Mouse (Mus musculus) heart, postnatal 0 days (tissue): ENCODE results near the gene Phlda1. TPM values are rescaled to one million over a fixed set of nuclear protein-coding genes. Genes with fewer than 3 reads are reported as not detected.
"Not testable (repeated sequence)": the region's sequence is repeated elsewhere in the genome, so short reads cannot be mapped to it uniquely, and the experiment has no call there.

Experiments
- ATAC-seq: fragments of 200-750 bp; cut with Nextera tagmentation; 2 replicates; pipeline ENCODE4 v1.8.0; 2017; ENCODE audit warnings: low read depth, moderate number of reproducible peaks, moderate library complexity; ENCODE audit not compliant: insufficient read depth
- DNase-seq: peaks from one replicate; pipeline ENCODE4 v3.0.0-alpha.2; 2016; ENCODE audit warnings: low spot score
- H3K27ac ChIP-seq: fragments of 300-500 bp; sonication (generic); 2 replicates; pipeline ENCODE4 v1.5.1; 2014; ENCODE audit warnings: low read depth, mild to moderate bottlenecking
- H3K27me3 ChIP-seq: fragments of 300-500 bp; sonication (generic); 2 replicates; pipeline ENCODE4 v1.6.1; 2014; ENCODE audit warnings: low read length, mixed read lengths; ENCODE audit not compliant: control insufficient read depth, insufficient read depth
- H3K36me3 ChIP-seq: fragments of 300-500 bp; sonication (generic); replicated peaks from 2 replicates; pipeline ENCODE4 v1.6.1; 2014; ENCODE audit warnings: low read length, mixed read lengths; ENCODE audit not compliant: control insufficient read depth, insufficient read depth
- H3K4me1 ChIP-seq: fragments of 300-500 bp; sonication (generic); 2 replicates; pipeline ENCODE4 v1.6.1; 2014; ENCODE audit warnings: antibody characterized with exemption; ENCODE audit not compliant: control insufficient read depth, insufficient read depth
- H3K4me2 ChIP-seq: fragments of 300-500 bp; sonication (generic); 2 replicates; pipeline ENCODE4 v1.6.1; 2014; ENCODE audit warnings: low read depth, mild to moderate bottlenecking, low read length, moderate library complexity
- H3K4me3 ChIP-seq: fragments of 300-500 bp; sonication (generic); 2 replicates; pipeline ENCODE4 v1.5.1; 2014; ENCODE audit warnings: low read depth, low read length
- H3K9ac ChIP-seq: fragments of 300-500 bp; sonication (generic); replicated peaks from 2 replicates; pipeline ENCODE4 v1.6.1; 2014; ENCODE audit warnings: low read depth, low read length, mixed read lengths
- H3K9me3 ChIP-seq: fragments of 300-500 bp; sonication (generic); replicated peaks from 2 replicates; pipeline ENCODE4 v1.6.1; 2016; ENCODE audit warnings: low read length; ENCODE audit not compliant: control insufficient read depth
- CTCF ChIP-seq: IDR thresholded peaks from 2 replicates; pipeline ENCODE4 v1.5.1; 2016; ENCODE audit warnings: antibody characterized with exemption, control low read depth, low read depth
- EP300 ChIP-seq: IDR thresholded peaks from 2 replicates; pipeline ENCODE4 v1.6.1; 2016; ENCODE audit warnings: antibody characterized with exemption, low read depth
- WGBS: fragments of 180-500 bp; shearing (Covaris S2); extraction: QIAGEN DNeasy Blood & Tissue Kit; methylation state at CpG from one replicate; pipeline ENCODE4 v1.1.7; 2014; 5-methylcytosine and 5-hydroxymethylcytosine counted together
- polyA plus RNA-seq: library from polyadenylated mRNA; unstranded; fragments of >200 nt; fragmentation: Nextera tagmentation; extraction: Ambion mirVana; gene quantifications from 2 replicates; pipeline ENCODE4 v1.2.1, GENCODE M21; 2015
- total RNA-seq: library from RNA; depleted of rRNA; stranded (reverse); fragments of >200 nt; gene quantifications from 2 replicates; pipeline ENCODE4 v1.2.3, GENCODE M21; 2014; ENCODE audit warnings: low replicate concordance

The Phlda1 gene
- total and polyA plus RNA-seq, 2 experiments from 2014 or later: 3.0 to 26.3 TPM

DNA sequence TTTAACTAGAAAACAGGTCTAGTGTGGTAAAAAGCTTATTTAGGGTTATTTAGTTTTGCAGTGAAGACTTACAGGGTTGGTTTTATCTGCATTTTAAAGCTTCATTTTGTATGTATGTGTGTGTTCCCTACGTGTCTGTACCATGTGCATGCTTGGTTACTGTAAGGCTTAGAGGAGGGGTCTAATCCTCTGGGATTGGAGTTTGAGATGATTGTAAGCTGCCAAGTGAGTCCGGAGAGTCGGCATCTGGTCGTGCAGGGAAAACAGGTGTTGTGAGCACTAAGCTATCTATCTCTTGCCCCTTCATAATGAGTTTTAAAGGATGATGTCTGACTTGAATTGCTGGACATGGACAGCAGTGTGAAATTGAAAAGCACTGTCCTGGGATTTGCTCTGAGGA lies 29.8 kb upstream of the Phlda1 start:
- Histone ChIP-seq H3K4me3 (no peak overlapping the region), H3K4me1 (peaks cover 9% of the 10 kb centered on the region), H3K9ac (no peak overlapping the region), H3K27me3 (no peaks in the 10 kb centered on the region), H3K4me2 (no peak overlapping the region), H3K9me3 (no peaks in the 10 kb centered on the region), H3K27ac (no peak overlapping the region), H3K36me3 (0 out of 2 replicates have a peak, but pooled peaks cover 1% of the 10 kb centered on the region)
- no peak for ATAC-seq
- 44% methylated on average over 4 of the region's 4 CpGs for WGBS
- TF ChIP-seq CTCF (no peak), EP300 (no peak)
- DNase-seq: no peak

DNA sequence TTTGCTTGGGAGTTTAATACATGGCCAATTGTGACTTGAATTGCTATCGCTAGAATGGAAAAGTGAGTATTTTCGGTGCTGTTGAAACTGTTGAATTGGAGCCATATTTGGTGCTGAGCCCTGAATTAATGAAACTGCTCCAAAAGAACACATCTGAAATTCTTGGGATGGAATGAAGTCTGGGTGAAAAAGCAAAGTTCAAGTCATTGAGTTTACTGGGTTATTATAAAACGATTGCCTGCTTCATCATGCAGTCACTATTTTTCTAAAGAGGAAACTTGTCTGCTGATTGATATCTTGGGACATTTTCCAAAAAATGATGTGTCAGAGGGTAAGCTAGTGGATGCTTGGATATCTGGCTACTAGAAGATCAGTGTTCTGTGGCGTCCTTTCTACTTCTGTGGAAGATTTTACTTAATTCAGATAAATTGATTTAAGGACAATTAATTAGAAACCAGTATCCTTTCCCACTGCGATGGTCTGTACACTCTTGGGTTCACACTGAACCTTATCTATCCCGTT lies 29.0 kb upstream of the Phlda1 start:
- Histone ChIP-seq H3K27me3 (no peaks in the 10 kb centered on the region), H3K9ac (no peak overlapping the region), H3K4me2 (no peak overlapping the region), H3K9me3 (no peaks in the 10 kb centered on the region), H3K27ac (no peak overlapping the region), H3K36me3 (0 out of 2 replicates have a peak, but pooled peaks cover 7% of the 10 kb centered on the region), H3K4me1 (peaks cover 9% of the 10 kb centered on the region), H3K4me3 (no peak overlapping the region)
- DNase-seq (no peak), ATAC-seq (no peak)
- WGBS: 76% methylated on average over 6 of the region's 6 CpGs
- TF ChIP-seq CTCF (no peak), EP300 (no peak)

DNA sequence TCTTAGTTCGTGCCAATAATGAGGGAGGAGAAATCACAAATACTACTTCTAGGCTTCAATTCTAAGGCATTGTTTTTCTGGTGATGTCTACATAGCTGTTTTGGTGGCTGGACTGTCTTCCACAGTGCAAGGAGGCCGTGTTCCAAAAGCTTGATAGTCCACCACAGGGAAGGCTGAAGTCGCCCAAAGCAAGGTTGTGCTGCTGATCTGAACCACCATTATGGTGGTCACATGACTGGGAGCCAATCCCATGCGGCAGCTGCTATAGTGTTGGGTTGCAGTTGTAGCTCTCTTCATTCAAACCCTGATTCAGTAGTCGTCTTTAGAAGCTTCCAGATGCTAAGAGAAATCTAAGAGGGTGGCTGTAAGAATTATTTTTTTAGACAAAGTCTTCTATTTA lies 26.5 kb upstream of the Phlda1 start:
- DNase-seq: no peak
- Histone ChIP-seq H3K9ac (no peak overlapping the region), H3K4me2 (no peak overlapping the region), H3K36me3 (0 out of 2 replicates have a peak, but pooled peaks cover 16% of the 10 kb centered on the region), H3K4me1 (no peaks in the 10 kb centered on the region), H3K27me3 (no peaks in the 10 kb centered on the region), H3K27ac (no peak overlapping the region), H3K9me3 (no peaks in the 10 kb centered on the region), H3K4me3 (no peak overlapping the region)
- TF ChIP-seq EP300 (no peak), CTCF (no peak)
- ATAC-seq: no peak
- WGBS: 85% methylated on average over 5 of the region's 5 CpGs

DNA sequence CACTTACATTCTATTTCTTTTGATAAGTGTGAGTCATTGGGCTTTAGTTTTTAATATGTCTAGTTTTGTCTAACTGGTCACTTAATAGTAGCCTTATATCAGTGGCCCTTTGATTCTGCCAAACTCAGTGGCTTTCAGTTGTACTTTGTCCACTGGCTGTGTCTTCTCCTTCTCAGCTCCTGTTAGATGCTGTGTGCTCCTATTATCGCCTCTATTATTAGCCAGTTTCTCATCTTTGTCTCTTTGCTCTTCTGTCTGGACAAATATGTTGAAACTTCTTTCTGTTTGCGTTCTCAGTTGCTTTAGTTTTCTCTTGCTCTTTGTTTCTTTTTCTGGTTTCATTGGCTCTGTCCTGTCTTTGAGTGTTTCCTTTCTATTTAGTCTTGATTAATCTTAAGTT lies 23.4 kb upstream of the Phlda1 start:
- DNase-seq (no peak), ATAC-seq (no peak)
- Histone ChIP-seq H3K4me2 (no peak overlapping the region), H3K9ac (no peak overlapping the region), H3K9me3 (no peaks in the 10 kb centered on the region), H3K27ac (no peak overlapping the region), H3K4me1 (no peaks in the 10 kb centered on the region), H3K36me3 (peaks cover 36% of the 10 kb centered on the region; the same call in 1 of the 2 replicates), H3K4me3 (no peak overlapping the region), H3K27me3 (no peaks in the 10 kb centered on the region)
- TF ChIP-seq EP300 (no peak), CTCF (no peak)
- WGBS: 83% methylated on average over 2 of the region's 2 CpGs

DNA sequence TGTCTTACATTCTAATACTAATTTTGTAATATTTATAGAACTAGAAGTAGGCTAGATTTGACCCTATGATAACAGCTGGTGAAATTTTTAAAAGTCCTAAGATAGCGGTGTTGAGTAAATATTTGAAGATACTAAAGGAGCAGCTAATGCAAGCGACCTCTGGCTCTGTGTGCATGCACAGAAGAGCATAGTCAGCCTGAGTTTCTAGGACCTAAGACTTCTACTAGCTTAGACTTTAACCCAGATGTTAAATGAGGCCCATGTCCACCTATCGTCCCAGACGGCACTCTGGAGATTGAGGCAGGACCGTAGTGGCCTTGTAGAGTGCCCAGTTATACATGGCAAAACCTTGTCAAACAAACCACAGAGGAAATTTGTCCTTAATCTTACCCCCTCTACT lies 22.0 kb upstream of the Phlda1 start:
- peaks cover 38% of the 10 kb centered on the region; the same call in 1 of the 2 replicates for H3K36me3 ChIP-seq
- H3K9ac ChIP-seq: no peak overlapping the region
- WGBS: 65% methylated on average over 5 of the region's 5 CpGs

DNA sequence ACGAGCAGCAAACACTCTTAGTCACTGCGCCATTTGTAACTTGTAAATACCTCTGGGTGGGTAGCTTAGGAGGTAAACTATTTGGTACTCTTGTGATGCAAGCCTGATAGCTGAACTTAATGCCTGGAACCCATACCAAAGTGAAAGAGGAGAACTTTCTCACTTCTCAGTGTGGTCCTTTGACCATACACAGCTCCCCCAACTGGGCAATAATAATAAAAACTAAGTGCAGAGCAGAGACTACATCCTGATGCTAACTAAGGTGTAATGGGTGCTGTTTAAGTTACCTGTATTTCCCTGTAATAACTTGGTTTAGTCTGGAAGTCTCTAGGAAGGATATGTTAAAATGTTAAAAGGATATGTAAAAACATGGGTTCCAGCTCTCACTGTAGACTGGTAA lies 17.3 kb upstream of the Phlda1 start:
- Histone ChIP-seq H3K9ac (no peak overlapping the region), H3K27ac (no peak overlapping the region), H3K4me3 (no peak overlapping the region), H3K4me2 (no peak overlapping the region), H3K9me3 (no peaks in the 10 kb centered on the region), H3K27me3 (no peaks in the 10 kb centered on the region), H3K36me3 (peaks cover 54% of the 10 kb centered on the region), H3K4me1 (no peaks in the 10 kb centered on the region)
- DNase-seq (no peak), ATAC-seq (no peak)
- TF ChIP-seq CTCF: peak; percentile 22; the same call in 1 of the 2 replicates
- no peak for TF ChIP-seq EP300
- WGBS: 84% methylated on average over 2 of the region's 2 CpGs

More for the DNA sequence above, 22.0 kb upstream of the Phlda1 start:
- no peaks in the 10 kb centered on the region for H3K27me3 ChIP-seq
- no peak overlapping the region for H3K4me3 ChIP-seq
- no peak overlapping the region for H3K4me2 ChIP-seq
- TF ChIP-seq EP300: no peak
- no peak for DNase-seq
- H3K27ac ChIP-seq: no peak overlapping the region
- H3K9me3 ChIP-seq: no peaks in the 10 kb centered on the region
- no peak for ATAC-seq
- no peaks in the 10 kb centered on the region for H3K4me1 ChIP-seq

DNA sequence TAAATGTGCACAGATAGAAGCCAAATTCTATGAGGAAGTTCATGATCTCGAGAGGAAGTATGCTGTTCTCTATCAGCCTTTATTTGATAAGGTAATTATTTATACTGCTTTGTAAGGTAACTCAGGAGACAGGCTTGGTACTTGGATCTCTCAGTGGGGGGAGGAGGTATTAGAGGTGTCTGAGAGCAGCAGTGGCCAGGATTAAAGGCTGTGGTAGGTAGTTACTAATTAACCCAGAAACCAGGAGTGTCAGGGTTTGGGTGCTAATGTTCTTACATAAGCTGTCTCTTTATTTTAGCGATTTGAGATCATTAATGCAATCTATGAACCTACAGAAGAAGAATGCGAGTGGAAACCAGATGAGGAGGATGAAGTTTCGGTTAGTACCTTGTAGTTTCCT lies 16.0 kb upstream of the Phlda1 start:
- H3K36me3 ChIP-seq: peaks cover 58% of the 10 kb centered on the region
- H3K9me3 ChIP-seq, H3K27ac ChIP-seq, H3K27me3 ChIP-seq, ATAC-seq, DNase-seq, H3K4me1 ChIP-seq, H3K4me3 ChIP-seq, H3K4me2 ChIP-seq, H3K9ac ChIP-seq: not testable (repeated sequence)
- WGBS: 88% methylated on average over 4 of the region's 4 CpGs
